Mouse (Mus musculus) liver, embryonic 18 days (tissue): ENCODE results near the gene Park7. TPM values are rescaled to one million over a fixed set of nuclear protein-coding genes. Genes with fewer than 3 reads are reported as not detected.

Source experiments
- polyA plus RNA-seq: library from polyadenylated mRNA; depleted of rRNA; stranded (reverse); fragments of >200 nt; gene quantifications from 2 replicates; pipeline ENCODE4 v1.2.3, GENCODE M21; 2012; rRNA removed

Park7 gene
- polyA plus RNA-seq, result 128 and 134 TPM in 2 replicates

GRCm38 (mm10) chr4:150914290-150914733 is at the start of gene Park7, which contains the start of gene Tnfrsf9:
Gene Park7, minus strand, starts transcription at chr4:150914437.
Gene Tnfrsf9, plus strand, starts transcription at chr4:150914562.

GRCm38 (mm10) chr4:150853680-150854461 is 60.4 kb downstream of the Park7 start, which contains the start of gene Errfi1:
Gene Errfi1, plus strand, starts transcription at chr4:150853919.

Other genes with a start within 250 kb of the Park7 start
- gene Errfi1, start 60.5 kb downstream of the Park7 start, polyA plus RNA-seq, result 96.9 and 120 TPM in 2 replicates
- 0.20 and 0.35 TPM in 2 replicates for gene Tnfrsf9, start 125 bp upstream of the Park7 start, polyA plus RNA-seq
- gene Uts2, start 82.7 kb upstream of the Park7 start, polyA plus RNA-seq, result not detected in 2 replicates
- 2.9 and 3.1 TPM in 2 replicates for gene Per3, start 130.2 kb upstream of the Park7 start, polyA plus RNA-seq
- 21.1 and 21.8 TPM in 2 replicates for gene Vamp3, start 143.5 kb upstream of the Park7 start, polyA plus RNA-seq
- gene Gm13090, start 175.1 kb upstream of the Park7 start, polyA plus RNA-seq, result not detected in 2 replicates